Mouse (Mus musculus): Measurements from ENCODE around the gene F830045P16Rik. TPM values are rescaled to one million over a fixed set of nuclear protein-coding genes. Genes with fewer than 3 reads are reported as not detected.
A peak's percentile ranks its signal among the peaks of the same experiment; 100 is the strongest.

The F830045P16Rik gene
- polyA plus RNA-seq, 1 experiment from 2014 or later, result not detected

DNA sequence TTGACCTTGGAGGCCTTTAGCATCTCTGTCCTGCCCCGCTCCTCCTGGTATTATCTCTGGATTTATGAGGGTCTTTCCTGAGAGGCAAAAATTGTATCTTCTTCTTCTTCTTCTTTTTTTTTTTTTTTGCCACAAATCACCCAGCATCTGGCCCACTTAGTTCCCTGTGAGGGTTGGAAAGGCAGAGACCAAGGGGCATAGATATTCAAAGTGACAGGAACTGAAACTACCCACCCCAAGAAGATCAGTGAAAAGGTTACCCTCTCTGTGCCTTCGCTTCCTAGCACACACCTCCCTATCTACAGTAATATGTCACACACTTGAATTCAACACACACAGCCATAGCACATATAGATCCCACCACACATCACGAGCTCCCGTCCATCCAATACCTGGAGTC is 38.7 kb upstream of the F830045P16Rik start:
- no peak overlapping the region for H3K4me2 ChIP-seq (ENCODE audit: low read length)
- H3K36me3 ChIP-seq (ENCODE audit: control insufficient read depth, insufficient read depth, low read length), result no peaks in the 10 kb centered on the region
- H3K4me1 ChIP-seq (ENCODE audit: control insufficient read depth in 2 of 2, insufficient read depth in 2 of 2, low read length in 2 of 2), result peaks cover 6 to 7% of the 10 kb centered on the region in 2 experiments; a peak in 3 of 4 replicates
- H3K27me3 ChIP-seq (ENCODE audit: control insufficient read depth, insufficient read depth, low read length), result peaks cover 34% of the 10 kb centered on the region
- H3K27ac ChIP-seq (replicated peaks in 1 of 2; ENCODE audit: control insufficient read depth in 1 of 2, insufficient read depth in 1 of 2, low read depth in 2 of 2, low read length in 2 of 2), result no peak overlapping the region
- no peak for ATAC-seq (ENCODE audit: insufficient number of reproducible peaks, insufficient read depth, low FRiP score, low read depth)
- 0 out of 4 replicates have a peak overlapping the region, but pooled peaks of 1 of the 2 experiments have one; percentile 0 for H3K4me3 ChIP-seq (ENCODE audit: control insufficient read depth in 1 of 2, insufficient read depth in 1 of 2, low read depth in 1 of 2, low read length in 2 of 2)
- WGBS, result 87% methylated on average over 4 of the region's 4 CpGs
- no peak overlapping the region for H3K9ac ChIP-seq (ENCODE audit: low read length)
- H3K9me3 ChIP-seq (ENCODE audit: control insufficient read depth, low read length), result no peaks in the 10 kb centered on the region

DNA sequence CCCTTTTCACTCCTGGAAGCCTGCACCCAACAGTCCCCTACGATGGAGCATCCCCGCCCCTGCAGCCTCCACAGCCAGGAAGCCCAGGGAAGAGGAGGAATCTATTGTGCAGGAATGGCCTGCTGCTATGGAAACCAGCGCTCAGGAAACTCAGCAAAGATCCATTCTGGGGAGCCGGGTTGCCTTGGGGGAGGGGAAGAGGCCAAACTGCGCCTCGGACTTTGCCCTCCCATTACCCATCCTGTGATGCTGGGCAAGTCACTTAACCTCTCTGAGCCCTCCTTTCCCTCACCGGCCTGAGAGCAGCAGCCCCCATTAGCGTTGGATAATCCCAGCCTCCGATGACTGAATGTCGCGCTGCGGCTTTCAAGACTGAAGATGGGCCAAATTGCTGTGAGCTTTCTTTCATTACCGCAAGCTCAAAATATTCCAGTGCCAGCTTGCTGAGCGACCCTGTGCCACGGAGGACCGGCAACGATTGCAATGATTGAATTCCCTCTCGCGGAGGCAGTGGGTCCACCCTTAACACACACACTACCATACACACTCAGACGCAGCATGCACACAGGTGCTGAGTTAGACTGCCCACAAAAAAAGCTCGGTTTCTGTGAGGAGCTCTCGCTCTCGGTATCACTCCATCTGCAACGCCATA is 38.1 kb upstream of the F830045P16Rik start:
- 17% methylated on average over 24 of the region's 24 CpGs for WGBS
- ATAC-seq (ENCODE audit: insufficient number of reproducible peaks, insufficient read depth, low FRiP score, low read depth), result no peak
- Histone ChIP-seq H3K27me3 (ENCODE audit: control insufficient read depth, insufficient read depth, low read length) (peaks cover 34% of the 10 kb centered on the region), H3K4me2 (ENCODE audit: low read length) (peak overlapping the region; percentile 16), H3K9ac (ENCODE audit: low read length) (no peak overlapping the region), H3K9me3 (ENCODE audit: control insufficient read depth, low read length) (no peaks in the 10 kb centered on the region), H3K4me1 (ENCODE audit: control insufficient read depth in 2 of 2, insufficient read depth in 2 of 2, low read length in 2 of 2) (peaks cover 6 to 7% of the 10 kb centered on the region in 2 experiments; a peak in 3 of 4 replicates), H3K4me3 (ENCODE audit: control insufficient read depth in 1 of 2, insufficient read depth in 1 of 2, low read depth in 1 of 2, low read length in 2 of 2) (0 out of 4 replicates have a peak overlapping the region, but pooled peaks of 1 of the 2 experiments have one; percentile 0), H3K27ac (replicated peaks in 1 of 2; ENCODE audit: control insufficient read depth in 1 of 2, insufficient read depth in 1 of 2, low read depth in 2 of 2, low read length in 2 of 2) (no peak overlapping the region), H3K36me3 (ENCODE audit: control insufficient read depth, insufficient read depth, low read length) (no peaks in the 10 kb centered on the region)

DNA sequence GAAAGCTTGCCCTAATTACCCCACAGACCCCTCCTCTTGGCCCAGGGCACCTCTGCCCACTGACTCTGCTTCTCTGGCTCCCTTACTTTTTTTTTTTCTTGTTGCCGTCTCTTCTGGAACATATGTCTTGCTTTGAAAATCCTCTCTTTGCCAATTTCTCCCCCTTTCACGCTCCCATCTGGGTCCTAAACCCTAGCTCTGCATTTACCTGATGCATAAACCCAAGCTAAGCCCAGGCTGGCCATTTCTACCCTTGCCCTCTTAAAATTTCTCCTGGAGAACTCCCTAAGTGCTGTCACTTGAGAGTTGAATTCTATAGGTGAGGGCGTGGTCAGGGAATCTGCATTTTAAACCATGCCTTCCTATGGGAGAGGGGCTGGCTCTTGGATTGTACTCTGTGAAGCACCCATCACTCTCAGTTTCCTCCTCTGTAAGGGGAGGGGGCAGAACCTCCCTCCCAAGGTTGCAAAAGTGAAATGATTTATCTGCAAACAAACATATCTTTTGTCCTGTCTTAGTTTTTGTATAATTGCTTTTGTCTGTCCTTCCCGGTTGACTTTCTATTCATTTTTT is 37.4 kb upstream of the F830045P16Rik start:
- 28% methylated on average over 4 of the region's 4 CpGs for WGBS
- H3K9ac ChIP-seq (ENCODE audit: low read length), result no peak overlapping the region
- no peak for ATAC-seq (ENCODE audit: insufficient number of reproducible peaks, insufficient read depth, low FRiP score, low read depth)

DNA sequence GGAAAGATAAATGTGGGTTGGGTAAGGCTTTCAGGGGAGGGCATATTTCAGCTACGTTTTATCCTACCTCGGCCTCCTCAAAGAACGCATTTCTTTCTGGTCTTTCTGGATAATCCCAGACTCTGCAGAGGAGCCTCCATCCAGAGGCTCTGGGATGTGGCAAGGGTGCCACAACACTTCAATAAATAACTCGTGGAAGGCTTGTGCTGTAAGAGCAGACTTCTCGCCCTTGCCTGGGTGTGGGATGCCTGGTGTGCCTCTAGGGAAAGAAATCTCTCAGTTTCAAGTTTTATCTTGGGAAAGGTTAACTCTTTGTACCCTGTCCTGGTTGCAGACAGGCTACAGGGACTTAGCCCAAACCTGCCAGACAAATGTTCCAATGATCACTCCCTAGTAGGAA is 33.2 kb upstream of the F830045P16Rik start:
- no peaks in the 10 kb centered on the region for H3K9me3 ChIP-seq (ENCODE audit: control insufficient read depth, low read length)
- H3K4me1 ChIP-seq (ENCODE audit: control insufficient read depth in 2 of 2, insufficient read depth in 2 of 2, low read length in 2 of 2), result peaks cover 5 to 6% of the 10 kb centered on the region in 2 experiments; a peak in 3 of 4 replicates
- 51% methylated on average over 5 of the region's 5 CpGs for WGBS
- H3K27ac ChIP-seq (replicated peaks in 1 of 2; ENCODE audit: control insufficient read depth in 1 of 2, insufficient read depth in 1 of 2, low read depth in 2 of 2, low read length in 2 of 2), result no peak overlapping the region
- peaks cover 27% of the 10 kb centered on the region for H3K27me3 ChIP-seq (ENCODE audit: control insufficient read depth, insufficient read depth, low read length)
- no peak overlapping the region for H3K4me3 ChIP-seq (ENCODE audit: control insufficient read depth in 1 of 2, insufficient read depth in 1 of 2, low read depth in 1 of 2, low read length in 2 of 2)
- H3K9ac ChIP-seq (ENCODE audit: low read length), result no peak overlapping the region
- no peak for ATAC-seq (ENCODE audit: insufficient number of reproducible peaks, insufficient read depth, low FRiP score, low read depth)
- H3K4me2 ChIP-seq (ENCODE audit: low read length), result no peak overlapping the region
- H3K36me3 ChIP-seq (ENCODE audit: control insufficient read depth, insufficient read depth, low read length), result no peaks in the 10 kb centered on the region

More for the DNA sequence above, 37.4 kb upstream of the F830045P16Rik start:
- no peak overlapping the region for H3K4me3 ChIP-seq (ENCODE audit: control insufficient read depth in 1 of 2, insufficient read depth in 1 of 2, low read depth in 1 of 2, low read length in 2 of 2)
- no peaks in the 10 kb centered on the region for H3K9me3 ChIP-seq (ENCODE audit: control insufficient read depth, low read length)
- H3K4me2 ChIP-seq (ENCODE audit: low read length), result peak overlapping the region; percentile 16
- no peaks in the 10 kb centered on the region for H3K36me3 ChIP-seq (ENCODE audit: control insufficient read depth, insufficient read depth, low read length)
- peaks cover 34% of the 10 kb centered on the region for H3K27me3 ChIP-seq (ENCODE audit: control insufficient read depth, insufficient read depth, low read length)
- no peak overlapping the region for H3K27ac ChIP-seq (replicated peaks in 1 of 2; ENCODE audit: control insufficient read depth in 1 of 2, insufficient read depth in 1 of 2, low read depth in 2 of 2, low read length in 2 of 2)
- H3K4me1 ChIP-seq (ENCODE audit: control insufficient read depth in 2 of 2, insufficient read depth in 2 of 2, low read length in 2 of 2), result peaks cover 6 to 7% of the 10 kb centered on the region in 2 experiments; a peak in 3 of 4 replicates

DNA sequence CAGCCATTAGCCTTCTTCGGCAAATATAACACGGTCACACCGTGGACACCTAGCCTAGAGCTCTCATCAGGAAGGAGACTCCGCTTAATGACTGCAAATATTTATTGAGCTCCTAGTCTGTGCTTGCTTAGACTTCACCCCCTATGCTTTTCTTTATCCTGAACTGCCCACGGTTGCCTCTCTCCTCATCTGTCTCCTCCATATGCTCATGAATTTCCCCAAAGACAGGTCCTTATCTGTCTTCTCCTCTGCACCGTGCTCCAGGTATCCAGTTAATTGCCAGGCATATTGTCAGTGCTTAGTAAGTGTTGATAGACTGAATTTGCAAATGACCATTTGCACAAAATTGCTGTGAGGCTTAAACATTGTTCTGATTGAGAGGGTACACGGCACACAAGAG is 32.7 kb upstream of the F830045P16Rik start:
- WGBS, result 70% methylated on average over 7 of the region's 7 CpGs
- H3K27me3 ChIP-seq (ENCODE audit: control insufficient read depth, insufficient read depth, low read length), result peaks cover 25% of the 10 kb centered on the region
- peaks cover under 1 to 4% of the 10 kb centered on the region in 2 experiments; a peak in 3 of 4 replicates for H3K4me1 ChIP-seq (ENCODE audit: control insufficient read depth in 2 of 2, insufficient read depth in 2 of 2, low read length in 2 of 2)
- no peaks in the 10 kb centered on the region for H3K9me3 ChIP-seq (ENCODE audit: control insufficient read depth, low read length)
- no peak overlapping the region for H3K9ac ChIP-seq (ENCODE audit: low read length)
- H3K27ac ChIP-seq (replicated peaks in 1 of 2; ENCODE audit: control insufficient read depth in 1 of 2, insufficient read depth in 1 of 2, low read depth in 2 of 2, low read length in 2 of 2), result no peak overlapping the region
- no peak overlapping the region for H3K4me3 ChIP-seq (ENCODE audit: control insufficient read depth in 1 of 2, insufficient read depth in 1 of 2, low read depth in 1 of 2, low read length in 2 of 2)
- H3K36me3 ChIP-seq (ENCODE audit: control insufficient read depth, insufficient read depth, low read length), result no peaks in the 10 kb centered on the region
- ATAC-seq (ENCODE audit: insufficient number of reproducible peaks, insufficient read depth, low FRiP score, low read depth), result no peak
- no peak overlapping the region for H3K4me2 ChIP-seq (ENCODE audit: low read length)

DNA sequence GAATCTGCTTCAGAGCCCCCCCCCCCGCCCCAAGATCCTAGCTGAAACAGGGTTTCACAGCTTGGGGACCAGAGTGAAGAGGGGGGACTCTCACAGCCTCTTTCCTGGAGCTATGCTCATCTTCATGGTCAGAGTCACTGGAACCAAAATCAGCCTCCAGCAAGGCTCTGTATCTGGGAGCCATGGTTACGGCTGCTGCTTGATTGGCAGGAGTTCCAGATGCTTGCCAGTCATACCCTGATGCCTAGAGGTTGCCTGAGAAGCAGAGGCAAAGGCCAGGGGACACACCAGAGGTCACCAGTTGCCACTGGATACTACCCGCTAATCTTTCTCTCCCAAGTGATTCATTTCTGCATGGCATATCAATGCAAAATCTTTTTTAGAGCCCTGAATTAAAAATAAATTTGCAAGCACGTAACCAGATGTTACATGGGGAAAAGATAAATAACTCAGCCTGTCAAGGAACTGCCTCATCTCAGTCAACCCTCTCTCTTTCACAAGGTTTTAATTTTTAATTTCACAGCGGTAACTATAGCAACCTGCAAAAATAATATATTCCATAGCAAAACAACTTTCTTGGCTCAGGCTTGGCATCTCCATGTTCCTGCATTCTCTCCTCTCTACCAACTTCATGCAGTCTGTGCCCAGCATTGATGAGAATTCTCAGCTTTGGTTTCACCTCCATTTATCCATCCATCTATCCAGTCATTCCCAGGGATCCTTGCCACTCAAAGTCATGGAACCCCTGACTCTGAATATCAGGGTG is 27.7 kb upstream of the F830045P16Rik start:
- no peak overlapping the region for H3K9ac ChIP-seq (ENCODE audit: low read length)
- ATAC-seq (ENCODE audit: insufficient number of reproducible peaks, insufficient read depth, low FRiP score, low read depth), result no peak
- H3K27me3 ChIP-seq (ENCODE audit: control insufficient read depth, insufficient read depth, low read length), result peaks cover 2% of the 10 kb centered on the region; the same call in 1 of the 2 replicates
- 71% methylated on average over 5 of the region's 5 CpGs for WGBS
- H3K36me3 ChIP-seq (ENCODE audit: control insufficient read depth, insufficient read depth, low read length), result no peaks in the 10 kb centered on the region
- H3K9me3 ChIP-seq (ENCODE audit: control insufficient read depth, low read length), result no peaks in the 10 kb centered on the region
- no peak overlapping the region for H3K27ac ChIP-seq (replicated peaks in 1 of 2; ENCODE audit: control insufficient read depth in 1 of 2, insufficient read depth in 1 of 2, low read depth in 2 of 2, low read length in 2 of 2)
- H3K4me2 ChIP-seq (ENCODE audit: low read length), result no peak overlapping the region
- no peak overlapping the region for H3K4me3 ChIP-seq (ENCODE audit: control insufficient read depth in 1 of 2, insufficient read depth in 1 of 2, low read depth in 1 of 2, low read length in 2 of 2)
- peaks cover 0 to 1% of the 10 kb centered on the region in 2 experiments; a peak in 2 of 4 replicates for H3K4me1 ChIP-seq (ENCODE audit: control insufficient read depth in 2 of 2, insufficient read depth in 2 of 2, low read length in 2 of 2)

DNA sequence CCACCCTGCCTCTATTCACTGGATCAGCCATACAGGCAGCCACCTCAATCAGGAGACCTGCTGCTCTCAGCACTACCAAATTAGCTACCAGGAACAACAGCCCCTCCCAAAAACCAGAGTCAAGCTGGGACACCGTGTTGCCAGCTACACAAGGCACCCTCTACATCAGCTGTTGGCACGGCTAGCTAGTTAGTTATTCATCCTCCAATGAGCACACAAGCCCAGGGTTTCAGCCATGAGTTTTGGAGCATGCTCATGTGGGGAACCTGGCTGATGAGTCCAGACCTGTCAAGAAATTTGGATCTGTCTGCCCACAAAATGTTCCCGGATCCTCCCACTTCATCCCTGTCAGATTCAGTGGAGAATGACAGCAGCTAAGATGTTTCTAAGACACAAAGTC is 25.4 kb upstream of the F830045P16Rik start:
- no peak for ATAC-seq (ENCODE audit: insufficient number of reproducible peaks, insufficient read depth, low FRiP score, low read depth)
- H3K4me3 ChIP-seq (ENCODE audit: control insufficient read depth in 1 of 2, insufficient read depth in 1 of 2, low read depth in 1 of 2, low read length in 2 of 2), result no peak overlapping the region
- no peaks in the 10 kb centered on the region for H3K9me3 ChIP-seq (ENCODE audit: control insufficient read depth, low read length)
- no peak overlapping the region for H3K4me2 ChIP-seq (ENCODE audit: low read length)
- H3K36me3 ChIP-seq (ENCODE audit: control insufficient read depth, insufficient read depth, low read length), result no peaks in the 10 kb centered on the region
- peaks cover 7 to 11% of the 10 kb centered on the region in 2 experiments for H3K4me1 ChIP-seq (ENCODE audit: control insufficient read depth in 2 of 2, insufficient read depth in 2 of 2, low read length in 2 of 2)
- H3K27ac ChIP-seq (replicated peaks in 1 of 2; ENCODE audit: control insufficient read depth in 1 of 2, insufficient read depth in 1 of 2, low read depth in 2 of 2, low read length in 2 of 2), result no peak overlapping the region
- no peak overlapping the region for H3K9ac ChIP-seq (ENCODE audit: low read length)
- H3K27me3 ChIP-seq (ENCODE audit: control insufficient read depth, insufficient read depth, low read length), result peaks cover 2% of the 10 kb centered on the region; the same call in 1 of the 2 replicates
- WGBS, result 61% methylated on average over 3 of the region's 3 CpGs
